Mouse (Mus musculus) liver, embryonic 14.5 days (tissue): ENCODE results near the gene Nfia. TPM values are rescaled to one million over a fixed set of nuclear protein-coding genes. Genes with fewer than 3 reads are reported as not detected.

ENCODE experiments used
- ATAC-seq: fragments of 200-750 bp; cut with Nextera tagmentation; 2 replicates; pipeline ENCODE4 v1.8.0; 2017; ENCODE audit warnings: moderate number of reproducible peaks, mild to moderate bottlenecking, moderate library complexity; ENCODE audit not compliant: insufficient read depth
- DNase-seq, 3 experiments: peaks; one replicate each; pipeline ENCODE4 v3.0.0-alpha.2; 2012 to 2013; ENCODE audit warnings: low read depth in 3 of 3, low spot score in 3 of 3
- H3K27ac ChIP-seq: fragments of 300-500 bp; sonication (generic); 2 replicates; pipeline ENCODE4 v1.5.1; 2014; ENCODE audit warnings: moderate library complexity, mild to moderate bottlenecking, control low read depth, inconsistent platforms
- H3K27me3 ChIP-seq: fragments of 300-500 bp; sonication (generic); 2 replicates; pipeline ENCODE4 v1.6.1; 2014; ENCODE audit warnings: mild to moderate bottlenecking, low read length, moderate library complexity; ENCODE audit not compliant: control insufficient read depth, insufficient read depth
- H3K36me3 ChIP-seq: fragments of 300-500 bp; sonication (generic); replicated peaks from 2 replicates; pipeline ENCODE4 v1.6.1; 2014; ENCODE audit warnings: low read depth; ENCODE audit not compliant: control insufficient read depth, insufficient read depth
- H3K4me1 ChIP-seq, 2 experiments: fragments of 200-500 bp in 1 of 2; fragments of 300-500 bp in 1 of 2; sonication (generic) in 1 of 2; replicated peaks; 2 replicates each; pipeline ENCODE4 v1.6.1; 2012 to 2014; ENCODE audit warnings: antibody characterized with exemption in 1 of 2, inconsistent platforms in 1 of 2, low read length in 1 of 2; ENCODE audit not compliant: control insufficient read depth in 2 of 2, insufficient read depth in 2 of 2
- H3K4me2 ChIP-seq: fragments of 300-500 bp; sonication (generic); 2 replicates; pipeline ENCODE4 v1.6.1; 2014; ENCODE audit warnings: low read depth, mild to moderate bottlenecking, control low read depth, moderate library complexity
- H3K4me3 ChIP-seq, 2 experiments: fragments of 200-500 bp in 1 of 2; fragments of 300-500 bp in 1 of 2; sonication (generic) in 1 of 2; 2 replicates each; pipeline ENCODE4 v1.5.1; 2012 to 2014; ENCODE audit warnings: low read depth in 2 of 2, low read length in 2 of 2, mild to moderate bottlenecking in 2 of 2, control low read depth in 1 of 2, inconsistent platforms in 1 of 2, moderate library complexity in 1 of 2; ENCODE audit not compliant: insufficient read depth in 1 of 2
- H3K9ac ChIP-seq: fragments of 300-500 bp; sonication (generic); replicated peaks from 2 replicates; pipeline ENCODE4 v1.6.1; 2014; ENCODE audit warnings: mild to moderate bottlenecking, control low read depth, moderate library complexity
- H3K9me3 ChIP-seq: fragments of 300-500 bp; sonication (generic); 2 replicates; pipeline ENCODE4 v1.6.1; 2016; ENCODE audit warnings: low read length, mixed read lengths; ENCODE audit not compliant: control insufficient read depth
- CTCF ChIP-seq: IDR thresholded peaks from 2 replicates; pipeline ENCODE4 v1.5.1; 2016; ENCODE audit warnings: antibody characterized with exemption, low read depth, control low read depth
- EP300 ChIP-seq: IDR thresholded peaks from 2 replicates; pipeline ENCODE4 v1.6.1; 2016; ENCODE audit warnings: antibody characterized with exemption, low read depth
- WGBS: fragments of 180-500 bp; shearing (Covaris S2); extraction: QIAGEN DNeasy Blood & Tissue Kit; methylation state at CpG from one replicate; pipeline ENCODE4 v1.1.7; 2014; ENCODE audit not compliant: insufficient replicate concordance; 5-methylcytosine and 5-hydroxymethylcytosine counted together
- polyA plus RNA-seq, 2 experiments: library from polyadenylated mRNA; depleted of rRNA in 1 of 2; stranded (reverse) in 1 of 2; unstranded in 1 of 2; fragments of >200 nt; fragmentation: Nextera tagmentation in 1 of 2; extraction: Ambion mirVana in 1 of 2; gene quantifications; 2 replicates each; pipeline versions ENCODE4 v1.2.1 to v1.2.3; 2012 to 2014

Nfia gene
- polyA plus RNA-seq, 2 experiments, result 1.0 to 2.6 TPM

DNA sequence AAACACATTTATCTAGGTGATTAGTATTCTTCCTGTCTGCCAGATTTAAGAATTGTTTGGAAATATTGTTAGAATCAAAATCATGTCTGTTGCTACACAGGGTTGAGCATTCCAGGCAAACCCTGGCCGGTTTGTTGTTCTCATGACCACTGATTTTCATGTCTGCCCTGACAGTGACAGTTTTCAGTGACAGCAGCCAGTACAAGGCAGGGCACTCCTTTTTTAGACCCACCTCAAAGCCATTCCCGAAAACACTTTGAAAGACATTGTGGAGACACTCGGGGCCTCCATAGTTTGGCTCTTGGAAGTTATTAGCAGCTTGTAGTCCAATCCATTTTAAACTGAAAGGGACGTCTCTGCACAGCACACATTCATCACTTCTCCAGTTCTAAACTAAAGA lies 41.5 kb downstream of the Nfia start:
- H3K27ac ChIP-seq, result no peak overlapping the region
- no peak overlapping the region for H3K4me3 ChIP-seq
- H3K9me3 ChIP-seq, result no peaks in the 10 kb centered on the region
- no peaks in the 10 kb centered on the region for H3K36me3 ChIP-seq
- H3K4me2 ChIP-seq, result no peak overlapping the region
- no peak overlapping the region for H3K9ac ChIP-seq
- TF ChIP-seq CTCF (no peak), EP300 (no peak)
- peaks cover 0 to 7% of the 10 kb centered on the region in 2 experiments; a peak in 3 of 4 replicates for H3K4me1 ChIP-seq
- WGBS, result 62% methylated on average over 4 of the region's 4 CpGs
- ATAC-seq (no peak), DNase-seq (no peak)
- H3K27me3 ChIP-seq, result no peaks in the 10 kb centered on the region

DNA sequence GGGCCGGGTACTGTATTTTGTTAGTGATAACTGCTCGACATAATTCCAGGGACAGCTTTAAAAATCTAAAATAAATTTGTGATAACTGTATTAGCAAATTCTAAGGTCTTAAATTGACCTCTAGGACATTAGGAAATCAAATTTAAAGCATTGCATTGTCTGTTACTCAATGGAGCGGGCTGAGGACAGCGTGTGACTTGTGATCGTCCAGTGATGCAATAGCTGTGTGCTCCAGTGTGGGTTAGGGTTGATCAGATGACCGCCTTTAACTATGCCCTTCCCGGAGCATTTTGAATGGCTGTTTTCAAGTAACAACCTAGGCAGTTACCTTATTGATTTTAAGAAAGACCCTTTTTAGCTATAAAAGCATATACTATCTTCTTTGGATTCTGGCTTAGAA lies 42.0 kb downstream of the Nfia start:
- Histone ChIP-seq H3K4me2 (no peak overlapping the region), H3K27ac (no peak overlapping the region), H3K4me1 (peaks cover 0 to 6% of the 10 kb centered on the region in 2 experiments; a peak in 3 of 4 replicates), H3K9me3 (no peaks in the 10 kb centered on the region), H3K27me3 (no peaks in the 10 kb centered on the region), H3K9ac (no peak overlapping the region), H3K4me3 (no peak overlapping the region), H3K36me3 (no peaks in the 10 kb centered on the region)
- ATAC-seq (no peak), DNase-seq (peak; percentile 14 to 28 (median 17))
- WGBS, result 61% methylated on average over 7 of the region's 7 CpGs
- no peak for TF ChIP-seq CTCF
- no peak for TF ChIP-seq EP300

DNA sequence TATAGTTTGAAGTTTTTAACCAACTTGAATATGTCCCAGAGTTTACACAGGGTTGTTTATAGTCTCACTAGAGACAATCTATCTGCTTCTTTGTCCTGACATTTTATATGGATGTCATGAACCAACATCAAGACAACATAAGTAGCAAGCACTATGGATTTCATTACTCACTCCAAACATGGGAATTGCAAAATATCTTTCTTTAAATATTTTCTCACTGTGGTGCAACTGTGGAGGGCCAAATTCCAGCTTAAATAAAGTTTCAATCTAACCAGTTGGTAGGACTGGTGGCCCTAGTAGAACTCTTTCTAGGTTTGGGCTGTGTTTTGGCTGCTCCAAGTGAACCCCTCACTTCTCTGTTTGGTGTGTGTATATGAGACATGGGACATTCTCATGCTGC lies 43.5 kb downstream of the Nfia start:
- Histone ChIP-seq H3K4me2 (no peak overlapping the region), H3K36me3 (no peaks in the 10 kb centered on the region), H3K9ac (no peak overlapping the region), H3K4me3 (no peak overlapping the region), H3K27me3 (no peaks in the 10 kb centered on the region), H3K9me3 (no peaks in the 10 kb centered on the region), H3K27ac (no peak overlapping the region), H3K4me1 (peaks cover 0 to 4% of the 10 kb centered on the region in 2 experiments; a peak in 2 of 4 replicates)
- DNase-seq, result no peak
- TF ChIP-seq CTCF (no peak), EP300 (no peak)
- ATAC-seq, result no peak

DNA sequence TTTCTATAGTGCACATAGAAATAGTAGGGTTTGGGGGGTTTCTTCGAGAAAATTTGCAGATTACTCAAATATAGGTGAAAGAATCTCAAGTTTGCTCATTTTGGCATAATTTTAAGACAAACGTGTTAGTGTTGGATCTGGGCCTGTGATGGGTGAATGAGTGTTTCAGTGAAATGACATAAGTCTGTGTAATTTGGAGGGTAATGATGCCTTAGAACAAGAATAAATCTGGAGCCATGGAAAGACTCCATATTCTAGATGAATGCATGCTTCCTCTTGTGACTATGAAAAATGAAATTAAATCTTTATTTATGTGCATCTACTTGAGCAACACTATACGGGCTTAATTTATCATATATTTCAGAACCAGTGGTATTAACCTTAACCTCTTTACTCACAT lies 44.2 kb downstream of the Nfia start:
- Histone ChIP-seq H3K4me1 (peaks cover 0 to 4% of the 10 kb centered on the region in 2 experiments; a peak in 2 of 4 replicates), H3K4me2 (no peak overlapping the region), H3K27me3 (no peaks in the 10 kb centered on the region), H3K27ac (no peak overlapping the region), H3K9ac (no peak overlapping the region), H3K36me3 (no peaks in the 10 kb centered on the region), H3K4me3 (no peak overlapping the region), H3K9me3 (no peaks in the 10 kb centered on the region)
- DNase-seq (no peak), ATAC-seq (no peak)
- 57% methylated on average over 3 of the region's 3 CpGs for WGBS
- TF ChIP-seq EP300 (no peak), CTCF (no peak)

DNA sequence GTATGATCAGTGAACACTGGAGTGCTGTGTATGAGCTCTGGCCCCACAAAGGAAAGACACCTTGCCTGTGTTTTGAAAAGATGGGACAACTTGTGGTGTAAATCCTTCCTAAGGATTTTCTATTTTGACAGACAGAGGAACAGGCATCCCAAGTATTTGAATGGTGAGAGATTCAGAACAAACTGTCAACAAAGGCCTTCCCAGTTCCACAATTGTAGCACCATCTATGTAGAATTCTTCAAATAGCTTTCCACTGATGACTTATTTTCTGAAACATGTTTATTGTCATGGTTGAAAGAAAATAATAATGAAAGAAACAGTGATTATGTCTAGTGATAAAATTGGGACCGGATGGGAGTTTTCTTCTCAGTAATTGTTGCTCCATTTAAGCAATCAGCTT lies 45.2 kb downstream of the Nfia start:
- Histone ChIP-seq H3K4me2 (no peak overlapping the region), H3K4me1 (peaks cover 0 to 4% of the 10 kb centered on the region in 2 experiments; a peak in 2 of 4 replicates), H3K9me3 (no peaks in the 10 kb centered on the region), H3K36me3 (no peaks in the 10 kb centered on the region), H3K27me3 (no peaks in the 10 kb centered on the region), H3K27ac (no peak overlapping the region), H3K9ac (no peak overlapping the region), H3K4me3 (no peak overlapping the region)
- WGBS, result 65% methylated on average over 1 of the region's 1 CpGs
- ATAC-seq, result no peak
- no peak for TF ChIP-seq CTCF
- TF ChIP-seq EP300, result no peak
- DNase-seq, result no peak

DNA sequence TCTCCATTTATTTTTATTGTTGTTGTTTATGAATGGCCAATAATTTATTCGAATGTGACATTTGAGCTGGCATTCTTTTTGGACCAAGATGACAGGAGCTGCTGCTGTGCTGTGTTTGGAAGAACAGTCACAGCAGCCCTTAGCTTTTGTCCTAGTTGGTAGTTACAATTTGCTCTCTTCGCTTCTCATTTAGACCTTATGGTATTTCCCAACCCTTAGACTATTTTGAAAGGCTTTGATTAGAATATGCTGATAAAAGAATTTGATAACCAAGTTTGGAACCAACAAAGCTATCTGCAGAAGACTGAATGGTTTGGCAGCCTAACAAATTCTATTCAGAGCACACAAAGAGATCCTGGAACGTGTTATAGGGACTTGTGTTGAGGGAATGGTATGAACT lies 46.0 kb downstream of the Nfia start:
- 63% methylated on average over 3 of the region's 3 CpGs for WGBS

More for the DNA sequence above, 46.0 kb downstream of the Nfia start:
- no peak for ATAC-seq
- Histone ChIP-seq H3K4me3 (no peak overlapping the region), H3K27me3 (no peaks in the 10 kb centered on the region), H3K27ac (no peak overlapping the region), H3K4me1 (peaks cover 0 to 4% of the 10 kb centered on the region in 2 experiments; a peak in 2 of 4 replicates), H3K9ac (no peak overlapping the region), H3K9me3 (no peaks in the 10 kb centered on the region), H3K4me2 (no peak overlapping the region), H3K36me3 (no peaks in the 10 kb centered on the region)
- DNase-seq, result no peak
- TF ChIP-seq CTCF, result no peak
- TF ChIP-seq EP300, result no peak
